ENCODE assay signal across 15 mouse cellular contexts in the genomic region with DNA sequence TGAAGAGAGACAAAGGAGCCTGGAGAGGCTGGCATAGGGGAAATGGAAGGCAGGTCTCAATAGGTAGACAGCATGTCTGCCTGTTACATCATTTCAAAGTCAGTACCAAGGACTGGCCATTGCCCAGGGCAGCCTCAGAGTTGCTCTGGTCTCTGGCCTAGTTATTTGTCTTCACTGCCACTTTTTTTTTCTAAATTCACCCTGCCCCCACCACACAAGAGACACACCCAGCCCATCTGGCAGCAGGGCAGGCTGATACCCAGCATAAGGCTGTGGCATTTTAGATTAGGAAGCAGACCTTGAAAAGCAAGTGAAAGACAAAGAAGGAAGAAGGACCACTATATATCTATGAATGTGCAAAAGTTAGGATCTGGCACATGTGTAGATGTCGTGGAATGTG. TPM values are rescaled to one million over a fixed set of nuclear protein-coding genes. Genes with fewer than 3 reads are reported as not detected.
DNase-seq lines count a peak whose midpoint lies in the region; ATAC-seq lines count a peak whose summit lies in the region.
"Had no signal": no experiment of that assay in that cellular context is flagged by ENCODE, and none has a peak within 500 bp of the region (broad histone marks: within the 10 kb centered on the region; RNA-seq: fewer than 3 reads in every experiment).

No protein-coding gene starts in this region.

- H3K9me3 ChIP-seq in hindbrain, embryonic 10.5 days, result no peaks in the 10 kb centered on the region
- H3K9me3 ChIP-seq in hindbrain, embryonic 11.5 days (ENCODE audit: control insufficient read depth, low read length), result no peaks in the 10 kb centered on the region
- H3K9me3 ChIP-seq in forebrain, embryonic 10.5 days, result no peaks in the 10 kb centered on the region
- H3K9me3 ChIP-seq in hindbrain, embryonic 16.5 days (ENCODE audit: control insufficient read depth, low read length), result no peaks in the 10 kb centered on the region
- H3K9me3 ChIP-seq in midbrain, embryonic 13.5 days, result no peaks in the 10 kb centered on the region
- H3K9me3 ChIP-seq: neural tube, embryonic 12.5 days had no signal

- no peaks in the 10 kb centered on the region for H3K27me3 ChIP-seq in hindbrain, embryonic 10.5 days (ENCODE audit: insufficient read depth, poor library complexity, severe bottlenecking)
- no peaks in the 10 kb centered on the region for H3K27me3 ChIP-seq in hindbrain, embryonic 11.5 days (ENCODE audit: control insufficient read depth, insufficient read depth, low read length)
- H3K27me3 ChIP-seq in forebrain, embryonic 10.5 days (ENCODE audit: poor library complexity, severe bottlenecking), result peaks cover 7% of the 10 kb centered on the region
- no peaks in the 10 kb centered on the region for H3K27me3 ChIP-seq in hindbrain, embryonic 16.5 days (replicated peaks; ENCODE audit: control insufficient read depth, insufficient read depth, low read length)
- H3K27me3 ChIP-seq in midbrain, embryonic 13.5 days, result no peaks in the 10 kb centered on the region
- H3K27me3 ChIP-seq: neural tube, embryonic 12.5 days had no signal

- H3K4me2 ChIP-seq in hindbrain, embryonic 11.5 days (replicated peaks; ENCODE audit: low read depth, low read length), result no peak overlapping the region
- no peak overlapping the region for H3K4me2 ChIP-seq in hindbrain, embryonic 16.5 days (ENCODE audit: low read length)
- H3K4me2 ChIP-seq in midbrain, embryonic 13.5 days (replicated peaks), result peak overlapping the region; percentile 15; the same call in 1 of the 2 replicates
- H3K4me2 ChIP-seq: neural tube, embryonic 12.5 days had no signal

- no peaks in the 10 kb centered on the region for H3K36me3 ChIP-seq in hindbrain, embryonic 10.5 days
- H3K36me3 ChIP-seq in hindbrain, embryonic 11.5 days (ENCODE audit: control insufficient read depth, insufficient read depth, low read length), result no peaks in the 10 kb centered on the region
- no peaks in the 10 kb centered on the region for H3K36me3 ChIP-seq in forebrain, embryonic 10.5 days (replicated peaks)
- peaks cover 7% of the 10 kb centered on the region for H3K36me3 ChIP-seq in hindbrain, embryonic 16.5 days (ENCODE audit: control insufficient read depth, insufficient read depth, low read length)
- H3K36me3 ChIP-seq in midbrain, embryonic 13.5 days, result peaks cover 8% of the 10 kb centered on the region
- H3K36me3 ChIP-seq: neural tube, embryonic 12.5 days had no signal

- peaks cover 30% of the 10 kb centered on the region for H3K4me1 ChIP-seq in hindbrain, embryonic 10.5 days (replicated peaks)
- H3K4me1 ChIP-seq in hindbrain, embryonic 11.5 days (replicated peaks; ENCODE audit: control insufficient read depth, insufficient read depth, low read length), result no peaks in the 10 kb centered on the region
- peaks cover 34% of the 10 kb centered on the region for H3K4me1 ChIP-seq in forebrain, embryonic 10.5 days
- no peaks in the 10 kb centered on the region; the same call in 1 of the 2 replicates for H3K4me1 ChIP-seq in hindbrain, embryonic 16.5 days (ENCODE audit: control insufficient read depth, insufficient read depth, low read depth, low read length)
- peaks cover 74% of the 10 kb centered on the region for H3K4me1 ChIP-seq in midbrain, embryonic 13.5 days (replicated peaks)

- H3K27ac ChIP-seq in hindbrain, embryonic 10.5 days, result 0 out of 2 replicates have a peak overlapping the region, but pooled peaks have one; percentile 29
- H3K27ac ChIP-seq in hindbrain, embryonic 11.5 days (ENCODE audit: low read depth, low read length), result no peak overlapping the region
- H3K27ac ChIP-seq in forebrain, embryonic 10.5 days, result peak overlapping the region; percentile 48; the same call in 1 of the 2 replicates
- H3K27ac ChIP-seq in hindbrain, embryonic 16.5 days (ENCODE audit: low read depth, low read length), result peak overlapping the region; percentile 52; the same call in 1 of the 2 replicates
- peak overlapping the region; percentile 79 for H3K27ac ChIP-seq in midbrain, embryonic 13.5 days
- H3K27ac ChIP-seq: neural tube, embryonic 12.5 days had no signal

- no peak for DNase-seq in hindbrain, embryonic 10.5 days (ENCODE audit: low spot score)
- DNase-seq in hindbrain, embryonic 11.5 days (ENCODE audit: low spot score), result no peak
- DNase-seq in forebrain, embryonic 10.5 days (ENCODE audit: extremely low spot score, low spot score), result no peak
- no peak for DNase-seq in urinary bladder, postnatal 14 days (ENCODE audit: low spot score)
- no peak for DNase-seq in adrenal gland, postnatal 14 days
- no peak for DNase-seq in kidney, postnatal 4 days
- DNase-seq: heart, postnatal 14 days; kidney, adult 11 months; lung, adult 18-20 months; spleen, adult 18-20 months had no signal

- H3K9ac ChIP-seq in hindbrain, embryonic 11.5 days (ENCODE audit: low read depth, low read length), result no peak overlapping the region
- H3K9ac ChIP-seq in hindbrain, embryonic 16.5 days (ENCODE audit: low read depth, low read length), result no peak overlapping the region
- no peak overlapping the region for H3K9ac ChIP-seq in midbrain, embryonic 13.5 days (replicated peaks)
- H3K9ac ChIP-seq: neural tube, embryonic 12.5 days had no signal

- no peak overlapping the region for H3K4me3 ChIP-seq in hindbrain, embryonic 10.5 days
- no peak overlapping the region for H3K4me3 ChIP-seq in hindbrain, embryonic 11.5 days (ENCODE audit: low read depth, low read length)
- H3K4me3 ChIP-seq in forebrain, embryonic 10.5 days, result no peak overlapping the region
- no peak overlapping the region for H3K4me3 ChIP-seq in hindbrain, embryonic 16.5 days (ENCODE audit: low read length)
- no peak overlapping the region for H3K4me3 ChIP-seq in midbrain, embryonic 13.5 days (replicated peaks)
- H3K4me3 ChIP-seq: neural tube, embryonic 12.5 days had no signal

- 73% methylated on average over 1 of the region's 1 CpGs for WGBS in hindbrain, embryonic 10.5 days
- WGBS in hindbrain, embryonic 11.5 days, result 86% methylated on average over 1 of the region's 1 CpGs
- 89% methylated on average over 1 of the region's 1 CpGs for WGBS in forebrain, embryonic 10.5 days
- 81% methylated on average over 1 of the region's 1 CpGs for WGBS in hindbrain, embryonic 16.5 days
- 58% methylated on average over 1 of the region's 1 CpGs for WGBS in midbrain, embryonic 13.5 days

- ATAC-seq in hindbrain, embryonic 11.5 days (ENCODE audit: low FRiP score), result no peak
- no peak for ATAC-seq in hindbrain, embryonic 16.5 days
- no peak for ATAC-seq in midbrain, embryonic 13.5 days

RNA-seq across cellular contexts. Expression of gene Avpr2, which starts 24.1 kb away (rescaled TPM):
- polyA plus RNA-seq in hindbrain, embryonic 10.5 days (2016; fragmentation: Nextera tagmentation; extraction: Ambion mirVana), result 0.16 TPM in 1 of 2 replicates, not detected in the other
- 0.06 and 0.11 TPM in 2 replicates for polyA plus RNA-seq in hindbrain, embryonic 11.5 days (2014; fragmentation: Nextera tagmentation; extraction: Ambion mirVana)
- polyA plus RNA-seq in forebrain, embryonic 10.5 days (2016; fragmentation: Nextera tagmentation; extraction: Ambion mirVana), result 0.16 TPM in 1 of 2 replicates, not detected in the other
- polyA plus RNA-seq in hindbrain, embryonic 16.5 days (2015; fragmentation: Nextera tagmentation; extraction: Ambion mirVana), result 0.11 and 0.20 TPM in 2 replicates
- polyA plus RNA-seq in midbrain, embryonic 13.5 days (2015; fragmentation: Nextera tagmentation; extraction: Ambion mirVana), result 0.24 and 0.27 TPM in 2 replicates
- not detected in 2 replicates for total RNA-seq in adrenal gland, postnatal 14 days (2021)
- total RNA-seq: heart, adult 8-10 months; heart, postnatal 14 days had no signal
- polyA plus RNA-seq: embryonic facial prominence, embryonic 14.5 days had no signal

RNA-seq across cellular contexts. Expression of gene L1cam, which starts 28.1 kb away (rescaled TPM):
- polyA plus RNA-seq in hindbrain, embryonic 10.5 days (2016; fragmentation: Nextera tagmentation; extraction: Ambion mirVana), result 13.4 and 26.1 TPM in 2 replicates
- polyA plus RNA-seq in hindbrain, embryonic 11.5 days (2014; fragmentation: Nextera tagmentation; extraction: Ambion mirVana), result 26.3 and 35.9 TPM in 2 replicates
- 3.0 and 5.0 TPM in 2 replicates for polyA plus RNA-seq in forebrain, embryonic 10.5 days (2016; fragmentation: Nextera tagmentation; extraction: Ambion mirVana)
- 109 and 139 TPM in 2 replicates for polyA plus RNA-seq in hindbrain, embryonic 16.5 days (2015; fragmentation: Nextera tagmentation; extraction: Ambion mirVana)
- polyA plus RNA-seq in midbrain, embryonic 13.5 days (2015; fragmentation: Nextera tagmentation; extraction: Ambion mirVana), result 73.8 and 80.8 TPM in 2 replicates
- 9.3 and 16.0 TPM in 2 replicates for total RNA-seq in adrenal gland, postnatal 14 days (2021)

RNA-seq across cellular contexts. Expression of gene Pdzd4, which starts 43.1 kb away (rescaled TPM):
- polyA plus RNA-seq in hindbrain, embryonic 10.5 days (2016; fragmentation: Nextera tagmentation; extraction: Ambion mirVana), result 0.63 and 1.0 TPM in 2 replicates
- 1.4 and 1.6 TPM in 2 replicates for polyA plus RNA-seq in hindbrain, embryonic 11.5 days (2014; fragmentation: Nextera tagmentation; extraction: Ambion mirVana)
- 0.66 and 0.81 TPM in 2 replicates for polyA plus RNA-seq in forebrain, embryonic 10.5 days (2016; fragmentation: Nextera tagmentation; extraction: Ambion mirVana)
- 3.1 and 4.0 TPM in 2 replicates for polyA plus RNA-seq in hindbrain, embryonic 16.5 days (2015; fragmentation: Nextera tagmentation; extraction: Ambion mirVana)
- 4.3 and 4.7 TPM in 2 replicates for polyA plus RNA-seq in midbrain, embryonic 13.5 days (2015; fragmentation: Nextera tagmentation; extraction: Ambion mirVana)
- total RNA-seq in adrenal gland, postnatal 14 days (2021), result 4.4 and 4.5 TPM in 2 replicates

RNA-seq across cellular contexts. Expression of gene Arhgap4, which starts 53.8 kb away (rescaled TPM):
- 2.2 TPM in 2 replicates for polyA plus RNA-seq in hindbrain, embryonic 10.5 days (2016; fragmentation: Nextera tagmentation; extraction: Ambion mirVana)
- 0.99 and 2.3 TPM in 2 replicates for polyA plus RNA-seq in hindbrain, embryonic 11.5 days (2014; fragmentation: Nextera tagmentation; extraction: Ambion mirVana)
- polyA plus RNA-seq in forebrain, embryonic 10.5 days (2016; fragmentation: Nextera tagmentation; extraction: Ambion mirVana), result 2.0 and 3.2 TPM in 2 replicates
- 2.7 TPM in 2 replicates for polyA plus RNA-seq in hindbrain, embryonic 16.5 days (2015; fragmentation: Nextera tagmentation; extraction: Ambion mirVana)
- 2.8 and 2.9 TPM in 2 replicates for polyA plus RNA-seq in midbrain, embryonic 13.5 days (2015; fragmentation: Nextera tagmentation; extraction: Ambion mirVana)
- total RNA-seq in adrenal gland, postnatal 14 days (2021), result 5.0 and 16.7 TPM in 2 replicates

RNA-seq across cellular contexts. Expression of gene Naa10, which starts 53.9 kb away (rescaled TPM):
- polyA plus RNA-seq in hindbrain, embryonic 10.5 days (2016; fragmentation: Nextera tagmentation; extraction: Ambion mirVana), result 148 and 159 TPM in 2 replicates
- polyA plus RNA-seq in hindbrain, embryonic 11.5 days (2014; fragmentation: Nextera tagmentation; extraction: Ambion mirVana), result 117 and 126 TPM in 2 replicates
- polyA plus RNA-seq in forebrain, embryonic 10.5 days (2016; fragmentation: Nextera tagmentation; extraction: Ambion mirVana), result 171 and 175 TPM in 2 replicates
- polyA plus RNA-seq in hindbrain, embryonic 16.5 days (2015; fragmentation: Nextera tagmentation; extraction: Ambion mirVana), result 89.5 and 92.9 TPM in 2 replicates
- polyA plus RNA-seq in midbrain, embryonic 13.5 days (2015; fragmentation: Nextera tagmentation; extraction: Ambion mirVana), result 107 and 108 TPM in 2 replicates
- 86.3 and 103 TPM in 2 replicates for total RNA-seq in adrenal gland, postnatal 14 days (2021)
